8 mouse cellular contexts compared by ENCODE assay signal in genomic region chr11:49245176-49245575, GRCm38 (mm10). TPM values are rescaled to one million over a fixed set of nuclear protein-coding genes. Genes with fewer than 3 reads are reported as not detected.
DNase-seq lines count a peak whose midpoint lies in the region; TF ChIP-seq lines count a peak whose summit lies in the region.

No protein-coding gene starts in this region.

- peak overlapping the region; percentile 56 for H3K9ac ChIP-seq in ES-Bruce4 (ENCODE audit: low read depth, poor library complexity, severe bottlenecking)

- no peaks in the 10 kb centered on the region for H3K27me3 ChIP-seq in ES-Bruce4 (ENCODE audit: control insufficient read depth, insufficient read depth, low read length, poor library complexity, severe bottlenecking)
- no peaks in the 10 kb centered on the region for H3K27me3 ChIP-seq in forebrain, embryonic 10.5 days (ENCODE audit: poor library complexity, severe bottlenecking)

- no peak for TF ChIP-seq CTCF in ES-Bruce4 (IDR thresholded peaks at IDR 0.05; ENCODE audit: low read depth, low read length)

- peak overlapping the region; percentile 23; the same call in 1 of the 2 replicates for H3K27ac ChIP-seq in ES-Bruce4 (ENCODE audit: insufficient read depth, low read length)
- H3K27ac ChIP-seq in forebrain, embryonic 10.5 days, result 0 out of 2 replicates have a peak overlapping the region, but pooled peaks have one; percentile 92

- TF ChIP-seq POLR2A in ES-Bruce4 (IDR thresholded peaks at IDR 0.05; ENCODE audit: insufficient read depth, low read length), result no peak

- no peak for TF ChIP-seq EP300 in ES-Bruce4 (IDR thresholded peaks at IDR 0.05; ENCODE audit: insufficient read depth, low read depth, low read length)

- peak; percentile 33 for DNase-seq in cerebellum, adult 11-12 months
- no peak for DNase-seq in cerebellum, adult 18-20 months
- DNase-seq in forebrain, embryonic 10.5 days (ENCODE audit: extremely low spot score, low spot score), result no peak
- DNase-seq in kidney, adult 18-20 months, result peak; percentile 77
- DNase-seq in lung, postnatal 10 days, result peak; percentile 72
- peak; percentile 81 for DNase-seq in yolk sac, embryonic 10.5 days (ENCODE audit: low spot score)
- no peak for DNase-seq in natural killer cell, adult 2 months (ENCODE audit: low spot score in 2 of 2)

- no peaks in the 10 kb centered on the region for H3K9me3 ChIP-seq in ES-Bruce4 (replicated peaks; ENCODE audit: control insufficient read depth, insufficient read depth, low read length, poor library complexity, severe bottlenecking)
- no peaks in the 10 kb centered on the region for H3K9me3 ChIP-seq in forebrain, embryonic 10.5 days

- peaks cover 1% of the 10 kb centered on the region for H3K4me1 ChIP-seq in ES-Bruce4 (ENCODE audit: control insufficient read depth, insufficient read depth, low read length)
- H3K4me1 ChIP-seq in forebrain, embryonic 10.5 days, result peaks cover 59% of the 10 kb centered on the region

- peak overlapping the region; percentile 56 for H3K4me3 ChIP-seq in ES-Bruce4 (ENCODE audit: low read depth, low read length)
- H3K4me3 ChIP-seq in forebrain, embryonic 10.5 days, result peak overlapping the region; percentile 65

- 11% methylated on average over 7 of the region's 7 CpGs for WGBS in forebrain, embryonic 10.5 days

- H3K36me3 ChIP-seq in ES-Bruce4 (ENCODE audit: control insufficient read depth, insufficient read depth, low read length, poor library complexity, severe bottlenecking), result no peaks in the 10 kb centered on the region; the same call in 1 of the 2 replicates
- no peaks in the 10 kb centered on the region for H3K36me3 ChIP-seq in forebrain, embryonic 10.5 days (replicated peaks)

RNA-seq across cellular contexts. Expression of gene Mgat1, which starts 1.2 kb away (rescaled TPM):
- polyA plus RNA-seq in ES-Bruce4 (2011; ENCODE audit: insufficient read depth, insufficient read length, low read depth, missing spikeins), result 16.5 and 21.1 TPM in 2 replicates
- 39.6 and 44.9 TPM in 2 replicates for polyA plus RNA-seq in forebrain, embryonic 10.5 days (2016; fragmentation: Nextera tagmentation; extraction: Ambion mirVana)

RNA-seq across cellular contexts. Expression of gene Olfr1393, which starts 32.9 kb away (rescaled TPM):
- polyA plus RNA-seq in ES-Bruce4 (2011; ENCODE audit: insufficient read depth, insufficient read length, low read depth, missing spikeins), result not detected in 2 replicates
- polyA plus RNA-seq in forebrain, embryonic 10.5 days (2016; fragmentation: Nextera tagmentation; extraction: Ambion mirVana), result 0.07 TPM in 1 of 2 replicates, not detected in the other

RNA-seq across cellular contexts. Expression of gene Olfr1392, which starts 39.9 kb away (rescaled TPM):
- not detected in 2 replicates for polyA plus RNA-seq in ES-Bruce4 (2011; ENCODE audit: insufficient read depth, insufficient read length, low read depth, missing spikeins)
- polyA plus RNA-seq in forebrain, embryonic 10.5 days (2016; fragmentation: Nextera tagmentation; extraction: Ambion mirVana), result not detected in 2 replicates

RNA-seq across cellular contexts. Expression of gene Zfp62, which starts 42.1 kb away (rescaled TPM):
- 29.3 and 33.6 TPM in 2 replicates for polyA plus RNA-seq in ES-Bruce4 (2011; ENCODE audit: insufficient read depth, insufficient read length, low read depth, missing spikeins)
- polyA plus RNA-seq in forebrain, embryonic 10.5 days (2016; fragmentation: Nextera tagmentation; extraction: Ambion mirVana), result 42.3 and 49.2 TPM in 2 replicates

RNA-seq across cellular contexts. Expression of gene Btnl9, which starts 58.2 kb away (rescaled TPM):
- not detected in 2 replicates for polyA plus RNA-seq in ES-Bruce4 (2011; ENCODE audit: insufficient read depth, insufficient read length, low read depth, missing spikeins)
- polyA plus RNA-seq in forebrain, embryonic 10.5 days (2016; fragmentation: Nextera tagmentation; extraction: Ambion mirVana), result 0.07 and 0.14 TPM in 2 replicates

Comparison
In these comparisons a context has a peak if more than half of its experiments do, and no peak if none do; other contexts are left out.
1. DNase-seq: peak in cerebellum, adult 11-12 months (single experiment), kidney, adult 18-20 months (single experiment), lung, postnatal 10 days (single experiment) and yolk sac, embryonic 10.5 days (single experiment); none in cerebellum, adult 18-20 months (0 of 2), forebrain, embryonic 10.5 days (single experiment) and natural killer cell, adult 2 months (0 of 2).